Mouse (Mus musculus): ENCODE measurements at regions not wholly inside any gene's neighbourhood (a gene's known extent, or its start where the extent isn't known, plus 50 kb on each side); places are given as distances from the start of the nearest gene placed in this dataset.

- no peak for DNase-seq (ENCODE audit: low spot score)
These were observed 86.4 kb upstream of the Noct start for GRCm38 (mm10) chr3:51137730-51138312.

DNA sequence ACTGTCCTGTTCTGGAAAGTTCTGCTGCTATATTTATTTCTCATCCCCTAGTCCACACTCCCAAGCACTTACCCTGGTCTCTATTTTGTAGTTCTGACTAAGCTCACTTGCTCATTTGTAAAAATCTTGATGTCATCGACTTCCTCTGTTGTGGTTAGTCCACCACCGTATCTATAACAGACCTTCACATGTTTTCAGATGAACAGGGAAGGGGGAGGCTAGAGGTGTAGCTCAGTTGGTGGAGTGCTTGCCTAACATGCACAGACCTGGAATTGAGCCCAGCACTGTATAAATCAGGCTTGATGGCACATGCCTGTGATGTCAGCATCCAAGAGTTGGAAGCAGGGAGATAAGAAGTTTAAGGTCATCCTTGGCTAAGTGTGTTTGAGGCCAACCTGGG is 78.3 kb upstream of the Noct start:
- DNase-seq (ENCODE audit: low spot score): no peak

DNA sequence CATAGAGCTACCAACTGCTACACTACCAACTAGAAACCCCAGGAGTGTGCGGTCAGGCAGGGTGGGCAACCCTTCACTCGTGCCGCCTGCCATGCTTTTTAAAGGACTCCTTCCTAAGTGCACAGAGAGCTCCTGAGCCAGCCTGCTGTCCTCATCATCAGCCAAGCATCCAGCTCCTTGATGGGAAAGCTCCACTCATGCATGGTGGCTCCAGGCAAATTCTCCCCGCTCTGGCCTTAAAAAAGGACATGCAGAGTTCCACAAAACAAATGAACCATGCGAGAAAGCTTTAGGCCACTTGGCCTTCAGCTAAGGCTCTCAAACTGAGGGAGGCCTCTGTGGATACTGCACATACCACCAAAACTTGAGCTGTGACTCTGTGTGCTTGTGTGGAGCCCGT is 74.2 kb upstream of the Noct start:
- DNase-seq (ENCODE audit: low spot score): no peak

GRCm38 (mm10) chr3:51151104-51151503 is 73.1 kb upstream of the Noct start:
- DNase-seq (ENCODE audit: low spot score): no peak

- no peak for DNase-seq (ENCODE audit: low spot score)
These were observed 68.6 kb upstream of the Noct start for GRCm38 (mm10) chr3:51155621-51156020.

GRCm38 (mm10) chr3:51156386-51157290 is 67.6 kb upstream of the Noct start:
- peak; percentile 63 for DNase-seq (ENCODE audit: low spot score)

- no peak for DNase-seq (ENCODE audit: low spot score)
These were observed 67.0 kb upstream of the Noct start for GRCm38 (mm10) chr3:51157291-51157650.

GRCm38 (mm10) chr3:51158449-51158848 is 65.8 kb upstream of the Noct start:
- DNase-seq (ENCODE audit: low spot score): no peak

DNA sequence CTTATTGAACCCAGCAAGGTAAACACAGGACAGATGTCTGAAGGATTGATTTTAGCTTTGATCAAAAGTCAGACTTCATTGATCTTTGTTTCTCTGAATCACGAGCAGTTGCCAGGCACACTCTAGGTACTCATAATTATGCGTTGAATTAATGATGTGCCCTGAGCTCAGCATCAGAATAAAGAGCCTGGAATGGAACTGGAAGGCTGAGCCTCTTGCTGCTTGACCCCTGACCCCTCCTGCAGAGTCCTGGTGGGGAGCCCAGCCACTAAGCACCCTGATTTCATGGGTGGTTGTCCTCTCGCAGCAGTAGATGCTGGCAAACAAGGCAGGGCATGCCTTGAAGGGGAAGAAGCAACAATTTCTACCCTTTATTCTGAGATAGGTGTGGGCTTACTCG is 64.9 kb upstream of the Noct start:
- DNase-seq (ENCODE audit: low spot score): no peak

- no peak for DNase-seq (ENCODE audit: low spot score)
These were observed 64.4 kb upstream of the Noct start for GRCm38 (mm10) chr3:51159881-51160280.

DNA sequence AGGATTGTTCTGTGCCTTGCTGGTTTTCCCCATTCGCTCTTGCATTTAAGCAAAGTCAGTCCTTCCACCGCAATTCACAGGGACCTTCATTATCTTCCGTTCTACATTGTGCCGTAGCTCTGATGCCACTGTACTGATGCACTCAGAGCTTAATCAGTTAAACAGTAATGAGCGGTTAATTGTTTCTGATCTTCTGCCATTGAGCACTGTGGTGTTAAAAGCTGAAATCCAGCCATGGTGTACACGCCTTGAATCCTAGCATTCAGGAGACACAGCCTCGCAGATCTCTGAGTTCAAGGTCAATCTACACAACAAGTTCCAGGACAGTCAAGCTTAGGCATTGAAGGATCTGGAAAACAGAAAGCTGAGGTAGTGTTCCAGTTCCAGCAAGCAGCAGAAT is 63.6 kb upstream of the Noct start:
- no peak for DNase-seq (ENCODE audit: low spot score)

DNA sequence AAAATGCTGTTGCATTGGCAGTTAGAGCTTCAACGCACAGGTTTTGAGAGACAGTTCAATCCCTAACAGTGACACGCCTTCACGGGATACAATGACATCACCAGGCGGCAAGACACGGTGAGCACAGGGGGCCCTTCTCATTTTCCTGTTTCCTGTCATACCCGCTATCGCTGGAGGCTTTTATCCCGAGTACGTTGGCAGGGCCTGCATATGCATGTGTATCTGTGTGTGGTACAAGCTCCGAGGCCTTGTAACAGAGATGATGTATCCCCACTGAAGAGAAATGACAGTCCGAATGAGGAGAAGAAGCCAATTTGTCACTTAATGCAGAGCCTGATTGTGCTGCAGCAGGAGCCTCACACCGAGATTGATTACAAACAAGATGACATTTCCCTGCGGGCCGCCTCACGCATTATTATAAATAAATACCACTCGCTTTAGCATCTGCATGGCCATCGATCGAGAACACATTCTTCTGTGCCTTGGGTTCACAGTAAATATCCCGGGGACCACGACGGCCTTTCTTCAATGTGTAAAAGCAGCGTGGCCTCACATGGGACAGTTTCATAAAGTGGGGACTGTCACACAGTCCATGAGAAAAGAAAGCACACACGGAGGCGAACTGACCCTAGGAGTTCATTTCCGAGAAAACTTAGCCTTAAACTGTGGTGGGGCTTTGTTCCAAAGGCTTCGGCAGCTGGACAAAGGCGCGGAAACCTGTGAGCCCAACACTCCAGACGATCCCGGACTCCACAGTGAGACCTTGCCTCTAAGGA is 54.9 kb upstream of the Noct start:
- DNase-seq (ENCODE audit: low spot score): no peak

DNA sequence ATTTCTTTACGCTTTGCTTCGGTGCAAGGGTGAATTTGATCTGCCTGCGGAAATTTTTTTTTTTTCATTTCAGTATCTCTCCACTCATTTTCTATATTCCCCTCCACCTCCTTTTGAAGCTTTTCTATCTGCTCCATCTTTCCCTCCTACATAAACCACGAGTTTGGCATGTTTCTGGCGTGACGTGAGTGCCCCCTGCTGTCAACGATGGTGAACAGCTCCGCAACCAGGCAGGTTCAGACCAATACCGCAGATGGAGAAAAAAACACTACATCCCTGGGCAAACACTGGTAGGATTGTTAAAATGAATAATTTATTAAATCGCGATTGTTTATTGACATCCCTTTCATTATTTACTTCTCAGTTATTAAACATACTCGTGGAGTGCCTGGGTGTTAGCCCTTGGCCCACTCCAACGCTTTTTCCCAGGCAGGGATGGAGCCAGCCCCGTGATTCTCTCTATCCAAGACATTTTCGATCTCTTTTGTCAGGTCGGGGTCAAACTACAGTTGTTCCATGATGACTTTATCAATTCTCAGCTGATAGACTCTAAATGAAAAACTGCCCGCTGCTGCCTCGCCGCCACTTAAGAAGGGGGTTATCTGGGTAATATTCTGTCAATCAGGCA is 53.9 kb upstream of the Noct start:
- peak; percentile 86 for DNase-seq (ENCODE audit: low spot score)
